Mouse (Mus musculus) right cerebral cortex, postnatal 25 days (tissue): ENCODE measurements at regions not wholly inside any gene's neighbourhood (a gene's known extent, or its start where the extent isn't known, plus 50 kb on each side); places are given as distances from the start of the nearest gene placed in this dataset.

Source experiments
- DNase-seq: peaks from one replicate; pipeline ENCODE4 v3.0.0; 2022

DNA sequence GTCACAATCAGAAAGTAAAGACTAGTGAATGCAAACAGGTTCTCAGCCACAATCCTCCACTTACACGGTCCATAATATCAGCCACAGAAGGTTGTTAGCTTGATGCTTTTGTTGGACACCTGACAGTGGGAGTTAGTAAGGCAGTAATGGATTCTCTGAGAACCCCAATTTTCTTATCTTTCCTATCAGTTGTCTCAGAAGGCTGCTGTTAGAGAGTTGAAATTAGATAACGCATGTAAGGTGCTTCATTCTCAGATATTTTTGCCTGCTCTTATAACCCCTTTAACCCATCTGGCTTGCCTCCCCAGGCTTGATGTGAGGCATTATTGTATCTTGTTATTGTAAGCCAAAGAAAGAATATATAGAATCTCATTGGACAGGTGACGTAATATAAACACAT lies 63.0 kb upstream of the Ube2e3 start:
- no peak for DNase-seq

DNA sequence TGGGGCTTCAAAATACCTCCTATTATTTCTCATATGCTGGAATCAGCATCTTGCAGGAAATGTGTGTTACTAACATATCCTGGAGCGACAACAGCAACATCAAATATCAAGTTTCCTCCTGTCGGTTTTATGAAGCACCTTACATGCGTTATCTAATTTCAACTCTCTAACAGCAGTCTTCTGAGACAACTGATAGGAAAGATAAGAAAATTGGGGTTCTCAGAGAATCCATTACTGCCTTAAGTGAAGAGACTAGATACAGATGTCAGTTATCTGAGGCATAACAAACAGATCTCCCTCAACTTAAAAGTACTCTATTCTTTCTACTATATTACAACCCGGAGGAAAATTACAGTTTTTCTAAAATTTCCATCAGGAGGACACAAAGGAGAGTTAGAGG lies 64.4 kb upstream of the Ube2e3 start:
- no peak for DNase-seq

DNA sequence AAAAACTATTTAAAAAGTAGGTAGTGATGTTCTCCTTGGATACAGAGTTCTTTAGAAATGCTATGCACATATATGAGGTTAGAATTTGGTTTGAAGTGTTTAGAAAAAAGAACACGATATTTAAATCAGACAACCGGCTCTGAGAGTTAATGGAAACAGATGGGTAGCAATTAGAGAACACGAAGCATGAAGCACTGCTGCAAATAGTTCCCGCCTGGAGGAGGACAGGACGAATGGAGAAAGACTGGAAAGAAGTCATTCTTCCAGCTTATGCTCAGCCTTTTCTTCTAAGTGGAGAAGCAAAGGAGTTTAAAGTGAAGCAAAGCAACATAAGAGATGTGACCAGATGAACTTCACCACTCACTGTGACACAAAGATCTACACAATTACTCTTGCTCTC lies 72.5 kb upstream of the Ube2e3 start:
- DNase-seq, result no peak

- no peak for DNase-seq
These were observed 73.2 kb upstream of the Ube2e3 start for GRCm38 (mm10) chr2:78794734-78795133.

GRCm38 (mm10) chr2:78789124-78789523 lies 78.8 kb upstream of the Ube2e3 start:
- DNase-seq, result no peak

DNA sequence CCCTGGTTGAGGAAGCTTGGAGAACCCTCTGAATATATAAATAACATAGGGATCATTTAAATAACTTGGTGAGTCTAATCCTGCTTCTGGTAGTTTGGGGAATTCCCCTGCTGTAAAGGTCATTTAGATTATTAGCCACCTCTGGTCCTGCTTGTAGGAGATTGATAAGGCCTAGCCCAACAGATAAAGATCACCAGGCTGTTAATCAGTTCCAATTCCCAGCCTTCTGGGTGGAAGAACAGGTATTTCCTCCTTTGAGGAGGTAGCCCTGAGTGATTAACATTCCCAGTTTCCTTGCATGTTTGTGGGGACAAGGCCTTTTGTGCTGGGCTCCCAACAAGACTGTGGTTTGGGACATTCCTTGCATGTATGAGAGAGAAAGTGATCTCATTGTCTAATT lies 79.7 kb upstream of the Ube2e3 start:
- DNase-seq, result no peak

DNA sequence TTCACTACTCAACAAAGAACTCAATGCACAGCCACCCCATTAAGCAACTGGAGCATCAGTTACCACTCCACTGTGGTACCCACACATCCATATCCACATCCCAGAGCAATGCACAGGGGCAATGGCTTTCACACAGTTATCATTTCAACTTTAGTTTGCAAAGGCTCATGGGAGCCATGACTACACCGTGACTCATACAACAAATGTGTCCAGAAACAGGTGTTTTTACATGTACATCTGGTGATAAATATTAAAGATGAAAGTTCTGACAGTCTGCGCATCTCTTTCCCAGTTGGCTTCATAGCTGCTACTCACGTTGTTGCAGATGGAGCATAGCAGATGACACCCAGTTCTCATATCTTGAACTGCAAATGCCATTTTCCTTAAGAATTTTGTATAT lies 88.0 kb upstream of the Ube2e3 start:
- DNase-seq, result no peak

GRCm38 (mm10) chr2:78777589-78777988 lies 90.3 kb upstream of the Ube2e3 start:
- DNase-seq, result no peak

DNA sequence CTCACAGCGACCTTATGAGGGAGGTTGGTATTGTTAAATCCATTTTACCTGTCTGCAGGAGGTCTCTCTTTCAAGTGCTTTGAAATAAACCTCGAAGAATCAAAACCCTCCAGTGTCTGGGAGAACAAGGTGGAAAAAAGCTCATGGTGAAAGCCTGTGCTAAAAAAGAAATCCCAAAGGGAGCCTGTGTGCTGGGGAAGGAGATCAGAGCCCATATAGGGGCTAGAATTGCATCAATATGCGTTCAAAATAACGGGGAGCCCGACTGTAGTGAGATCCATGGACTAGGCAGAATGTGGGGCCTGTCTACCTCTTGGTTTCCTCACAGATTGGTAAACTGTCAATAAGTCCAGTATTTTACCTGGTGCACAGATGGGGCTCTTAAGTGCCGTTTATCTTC lies 113.6 kb upstream of the Ube2e3 start:
- DNase-seq, result no peak

DNA sequence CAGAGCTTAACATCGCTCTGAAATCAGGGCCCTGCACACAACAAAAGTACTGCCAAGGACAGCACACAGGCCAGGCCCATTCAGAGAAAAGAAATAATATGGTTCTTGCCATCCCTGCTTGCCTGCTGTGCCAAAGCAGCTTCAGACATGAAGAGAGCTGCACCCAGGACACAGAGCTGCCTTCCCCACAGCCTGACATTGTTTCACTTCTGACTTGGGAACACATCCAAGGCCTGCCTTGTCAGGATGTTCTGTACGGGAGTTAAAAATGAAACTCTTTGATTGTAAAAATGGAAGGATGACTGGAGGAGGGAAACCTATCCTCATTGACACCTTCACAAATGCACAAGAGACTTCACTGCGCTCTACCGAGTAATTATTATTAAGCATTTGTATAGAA lies 114.0 kb upstream of the Ube2e3 start:
- DNase-seq, result no peak

DNA sequence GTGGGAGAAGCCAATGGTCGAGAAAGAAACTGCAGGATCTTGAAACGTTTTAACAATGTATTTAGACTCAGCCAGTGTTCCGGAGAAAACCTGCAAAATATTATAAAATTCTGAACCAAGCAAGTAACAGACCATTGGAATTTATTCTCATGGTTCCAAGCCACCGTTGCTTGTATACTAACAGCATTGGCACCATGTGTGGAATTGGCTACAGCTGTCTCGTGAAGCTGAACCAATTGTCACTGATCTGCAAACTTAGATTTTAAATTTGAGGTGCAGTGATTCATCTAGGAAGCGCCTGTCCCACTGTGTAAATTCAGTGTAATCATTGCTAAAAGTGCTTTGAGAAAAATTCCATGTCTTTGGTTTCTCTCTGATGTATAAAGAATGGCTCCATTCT lies 137.8 kb upstream of the Ube2e3 start:
- no peak for DNase-seq

DNA sequence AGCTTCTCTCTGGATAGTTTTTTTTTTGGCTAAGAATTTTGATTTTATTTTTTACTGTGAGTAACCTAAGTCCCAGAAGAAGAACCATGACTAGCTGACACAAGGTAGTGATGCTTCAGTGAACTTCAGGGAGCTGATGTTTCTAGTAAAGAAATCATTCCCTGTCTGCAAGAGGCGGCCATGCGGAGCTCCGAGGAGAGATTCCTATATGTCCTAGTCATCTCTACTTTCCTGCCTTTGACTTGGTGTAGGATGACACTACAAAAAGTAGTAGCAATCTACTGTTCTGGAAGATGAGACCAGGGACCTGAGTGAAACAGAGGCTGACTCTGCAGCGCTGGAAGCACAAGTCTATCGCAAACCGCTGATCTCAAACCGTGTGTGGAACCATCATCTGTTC lies 141.9 kb upstream of the Ube2e3 start:
- DNase-seq, result no peak

- no peak for DNase-seq
These were observed 143.5 kb upstream of the Ube2e3 start for GRCm38 (mm10) chr2:78724416-78724815.

- peak; percentile 15 for DNase-seq
These were observed 144.5 kb upstream of the Ube2e3 start for GRCm38 (mm10) chr2:78723423-78723822.

DNA sequence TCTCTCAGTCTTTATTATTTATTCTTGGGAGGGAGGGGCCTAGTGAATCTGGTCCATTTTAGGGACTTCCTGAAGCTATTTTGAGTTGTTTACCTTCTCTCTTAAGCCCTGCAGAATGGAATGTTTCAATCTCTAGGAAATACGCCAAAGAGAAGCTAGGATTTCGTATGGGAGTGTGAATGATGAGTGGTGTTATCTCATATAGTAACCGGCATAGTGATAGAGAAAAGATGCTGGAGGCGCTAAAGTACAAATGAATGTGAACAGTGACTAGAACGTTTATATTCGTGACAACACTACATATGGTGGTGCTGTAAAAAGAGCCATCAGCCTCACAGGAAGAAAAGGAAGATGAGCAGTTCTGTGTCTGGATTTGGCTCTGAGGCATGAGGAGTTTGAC lies 145.2 kb upstream of the Ube2e3 start:
- DNase-seq, result no peak

- DNase-seq, result no peak
These were observed 149.4 kb upstream of the Ube2e3 start for GRCm38 (mm10) chr2:78718550-78718949.

DNA sequence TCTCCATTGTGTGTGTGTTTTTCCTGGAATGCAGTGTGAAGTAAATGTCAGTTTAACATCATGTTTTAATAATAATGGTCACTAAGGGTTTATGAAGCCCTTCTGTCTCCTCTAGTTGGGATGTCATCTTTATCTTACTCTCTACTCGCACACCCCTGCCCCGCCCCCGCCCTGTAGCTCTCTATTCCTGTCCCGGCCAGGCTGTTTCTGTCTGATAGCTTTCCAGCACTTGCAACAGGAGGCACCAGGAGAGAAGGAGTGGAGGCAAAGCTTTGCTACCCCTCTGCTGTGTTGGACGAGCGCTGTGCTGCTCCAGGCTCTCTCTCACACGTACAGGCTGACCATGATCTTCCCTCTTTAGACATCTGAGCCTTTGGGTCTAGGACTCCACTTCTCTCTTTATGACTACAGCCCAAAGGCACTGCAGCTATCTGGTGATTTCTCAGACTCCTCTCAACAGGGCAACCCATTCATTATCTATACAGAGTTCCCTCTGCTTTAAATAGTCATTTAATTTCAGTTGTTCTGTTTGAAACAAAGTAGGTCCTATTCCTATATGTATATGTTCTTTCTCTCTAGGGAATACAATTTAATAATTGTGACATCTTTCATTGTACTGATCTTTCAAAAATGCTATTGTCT lies 151.6 kb upstream of the Ube2e3 start:
- no peak for DNase-seq

DNA sequence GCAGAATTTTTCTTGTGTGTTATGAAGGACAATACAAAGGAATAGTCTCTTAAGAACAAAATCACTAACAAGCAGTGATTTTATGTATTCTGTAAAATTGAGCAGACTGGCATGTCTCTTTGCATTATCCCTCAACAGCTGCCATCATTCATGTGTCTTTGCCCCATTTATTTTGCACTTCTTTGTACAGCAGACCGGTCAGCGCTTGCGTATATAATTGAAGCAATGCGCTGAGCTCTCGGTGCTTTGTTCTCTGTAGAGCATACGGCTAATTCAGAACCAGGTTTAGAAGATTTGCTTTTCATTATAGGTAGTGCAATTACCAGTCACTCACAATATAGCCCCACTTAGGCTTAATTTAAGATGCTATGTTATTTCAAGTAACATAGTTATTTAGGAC lies 173.1 kb upstream of the Ube2e3 start:
- no peak for DNase-seq

DNA sequence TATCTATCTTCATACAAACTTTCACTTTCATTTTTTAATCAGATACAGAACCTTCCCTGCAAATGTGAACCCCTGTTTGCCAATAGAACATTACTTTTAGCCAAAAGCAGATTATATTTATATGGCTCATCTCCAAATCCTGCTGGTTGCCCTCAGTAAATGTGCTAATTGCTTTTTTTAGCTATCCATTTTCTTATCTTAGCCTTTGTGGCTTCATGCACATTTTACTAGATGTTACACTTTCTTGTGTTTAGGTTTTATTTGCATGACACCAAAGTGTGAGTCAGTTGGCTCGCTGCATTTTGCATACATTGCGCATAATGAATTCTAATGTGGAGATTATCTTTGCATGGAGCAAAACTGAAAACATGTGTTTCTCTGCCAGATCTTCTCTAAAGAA lies 211.3 kb upstream of the Ube2e3 start:
- DNase-seq, result no peak

GRCm38 (mm10) chr2:78655156-78655855 lies 212.6 kb upstream of the Ube2e3 start:
- DNase-seq, result peak; percentile 12

GRCm38 (mm10) chr2:78651549-78651948 lies 216.4 kb upstream of the Ube2e3 start:
- no peak for DNase-seq

- no peak for DNase-seq
These were observed 227.6 kb upstream of the Ube2e3 start for GRCm38 (mm10) chr2:78640361-78640760.

- DNase-seq, result no peak
These were observed 242.7 kb upstream of the Ube2e3 start for GRCm38 (mm10) chr2:78625264-78625663.

DNA sequence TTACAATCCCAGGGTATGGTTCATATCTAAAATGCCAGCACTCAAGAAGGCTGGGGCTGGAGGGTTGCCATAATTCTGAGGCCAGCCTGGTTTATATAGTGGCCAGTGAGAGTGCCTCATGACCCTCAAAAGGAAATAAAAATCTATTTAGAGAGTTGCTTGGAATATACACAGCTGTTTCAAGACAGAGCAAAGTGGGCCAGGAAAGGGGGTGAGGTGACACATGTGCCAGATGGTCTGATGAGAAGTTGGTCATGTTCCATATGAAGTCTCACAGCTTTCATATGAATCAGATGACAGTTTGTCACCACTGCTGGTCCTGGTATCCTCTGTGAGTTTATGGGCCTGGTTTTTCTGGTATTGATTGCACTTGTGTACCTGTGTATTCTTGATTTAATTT lies 261.5 kb upstream of the Ube2e3 start:
- no peak for DNase-seq

- DNase-seq, result no peak
These were observed 267.2 kb upstream of the Ube2e3 start for GRCm38 (mm10) chr2:78600753-78601152.
